Mouse (Mus musculus): ENCODE data around the gene Rims3. TPM values are rescaled to one million over a fixed set of nuclear protein-coding genes. Genes with fewer than 3 reads are reported as not detected.

Gene Rims3
- polyA plus RNA-seq, 1 experiment from 2014 or later = 0.35 TPM

DNA sequence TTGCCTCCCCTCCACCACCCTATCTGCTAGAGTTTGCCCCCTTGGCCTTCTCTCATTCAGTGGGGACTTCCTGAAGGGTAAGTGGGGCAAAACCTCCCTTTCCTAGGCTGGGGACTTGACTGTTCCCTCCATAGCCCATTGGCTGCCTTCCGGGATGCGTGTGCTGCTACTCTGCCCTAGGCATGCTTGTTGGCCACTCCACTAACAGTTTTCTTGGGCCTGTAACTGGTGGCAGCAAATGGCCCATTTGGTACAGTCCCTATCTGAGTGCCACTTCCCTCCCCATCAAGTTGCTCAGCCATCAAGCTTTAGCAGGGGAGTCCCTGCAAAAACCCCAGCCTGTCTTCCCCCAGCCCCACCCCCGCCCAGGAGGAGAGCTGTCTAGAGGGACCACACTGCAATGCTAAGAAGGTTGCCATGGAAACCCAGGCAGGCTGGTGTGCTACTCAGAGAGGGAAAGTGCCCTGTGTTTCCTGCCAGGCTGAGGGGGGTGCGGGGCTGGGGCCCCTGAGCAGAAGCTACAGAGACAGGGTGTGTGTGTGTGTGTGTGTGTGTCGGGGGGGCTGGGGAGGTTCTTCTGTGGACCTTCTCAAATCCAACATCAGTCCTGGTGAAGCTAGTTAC is 27.5 kb downstream of the Rims3 start:
- Histone ChIP-seq H3K9me3 (no peaks in the 10 kb centered on the region), H3K4me2 (no peak overlapping the region), H3K9ac (no peak overlapping the region), H3K27me3 (no peaks in the 10 kb centered on the region), H3K4me3 (no peak overlapping the region), H3K36me3 (no peaks in the 10 kb centered on the region), H3K4me1 (peaks cover 6% of the 10 kb centered on the region; the same call in 1 of the 2 replicates), H3K27ac (no peak overlapping the region)
- ATAC-seq (ENCODE audit: insufficient number of reproducible peaks, low FRiP score, low TSS enrichment, low read depth) = no peak
- WGBS = 39% methylated on average over 5 of the region's 5 CpGs

DNA sequence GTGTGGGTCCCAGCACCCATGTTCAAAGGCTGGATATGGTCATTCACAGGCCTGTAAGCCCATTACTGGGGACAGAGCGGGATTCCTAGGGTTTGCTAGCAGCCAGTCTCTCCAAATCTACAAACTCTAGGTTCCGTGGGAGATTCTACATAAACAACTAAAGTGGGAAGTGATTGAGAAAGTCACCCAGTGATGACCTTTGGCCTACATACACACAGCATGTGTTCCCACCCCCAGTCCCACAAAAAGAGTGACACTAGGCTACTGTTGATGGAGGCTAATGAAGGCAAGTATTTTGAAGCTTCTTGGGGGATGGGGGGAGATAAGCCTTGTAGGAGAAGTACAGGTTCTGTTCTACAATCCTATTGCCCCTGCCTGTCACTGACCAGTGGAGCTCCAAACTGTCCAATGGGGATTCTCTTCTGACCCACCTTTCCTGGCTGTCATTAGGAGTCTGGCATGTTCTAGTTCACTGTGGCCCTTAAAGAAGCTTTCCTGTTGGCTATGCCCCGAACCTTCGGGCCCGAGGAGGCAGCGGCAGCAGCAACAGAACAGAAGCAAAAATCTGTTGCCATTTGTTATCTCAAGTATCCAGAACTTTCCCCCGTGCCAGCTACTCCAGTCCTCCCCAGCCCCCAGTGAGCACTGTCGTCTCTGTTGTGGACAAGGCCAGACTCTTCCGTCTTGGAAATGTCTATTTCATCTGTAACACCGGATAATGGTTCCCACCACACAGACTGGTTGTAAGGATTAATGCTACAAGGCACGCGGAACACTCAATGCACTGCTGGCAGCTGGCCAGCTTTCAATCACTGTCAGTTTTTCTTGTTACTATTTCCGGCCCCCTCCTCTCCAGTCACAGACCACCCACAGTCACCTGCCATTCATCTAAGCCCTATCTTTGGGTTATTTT is 30.8 kb downstream of the Rims3 start:
- Histone ChIP-seq H3K4me1 (peaks cover 3% of the 10 kb centered on the region; the same call in 1 of the 2 replicates), H3K9ac (no peak overlapping the region), H3K4me3 (no peak overlapping the region), H3K27ac (no peak overlapping the region), H3K4me2 (no peak overlapping the region), H3K27me3 (no peaks in the 10 kb centered on the region), H3K9me3 (no peaks in the 10 kb centered on the region), H3K36me3 (no peaks in the 10 kb centered on the region)
- WGBS = 34% methylated on average over 13 of the region's 13 CpGs
- ATAC-seq (ENCODE audit: insufficient number of reproducible peaks, low FRiP score, low TSS enrichment, low read depth) = no peak

DNA sequence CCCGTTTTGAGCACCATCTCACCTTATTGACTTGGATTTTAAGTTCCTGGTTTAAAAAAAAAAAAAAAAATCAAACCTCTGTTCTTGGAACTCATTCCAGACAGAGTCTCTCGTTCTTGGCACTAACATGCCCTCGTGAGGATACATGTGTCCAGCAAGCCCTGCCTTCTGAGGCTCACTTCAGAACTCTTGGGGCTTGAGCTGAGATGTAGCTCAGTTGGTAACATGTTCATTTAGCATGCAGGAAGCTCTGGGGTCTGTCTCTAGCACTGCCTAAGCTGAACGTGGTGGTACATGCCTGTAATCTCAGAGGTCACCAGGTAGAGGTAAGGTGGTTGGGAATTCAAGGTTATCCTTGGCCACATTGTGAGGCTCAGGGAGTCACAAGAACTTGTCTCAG is 31.5 kb downstream of the Rims3 start:
- H3K4me3 ChIP-seq = no peak overlapping the region
- no peaks in the 10 kb centered on the region for H3K9me3 ChIP-seq
- no peaks in the 10 kb centered on the region for H3K27me3 ChIP-seq
- 24% methylated on average over 4 of the region's 4 CpGs for WGBS
- no peak overlapping the region for H3K9ac ChIP-seq
- H3K4me1 ChIP-seq = peaks cover 3% of the 10 kb centered on the region; the same call in 1 of the 2 replicates
- no peak overlapping the region for H3K4me2 ChIP-seq
- H3K27ac ChIP-seq = no peak overlapping the region
- no peaks in the 10 kb centered on the region for H3K36me3 ChIP-seq
- no peak for ATAC-seq (ENCODE audit: insufficient number of reproducible peaks, low FRiP score, low TSS enrichment, low read depth)

DNA sequence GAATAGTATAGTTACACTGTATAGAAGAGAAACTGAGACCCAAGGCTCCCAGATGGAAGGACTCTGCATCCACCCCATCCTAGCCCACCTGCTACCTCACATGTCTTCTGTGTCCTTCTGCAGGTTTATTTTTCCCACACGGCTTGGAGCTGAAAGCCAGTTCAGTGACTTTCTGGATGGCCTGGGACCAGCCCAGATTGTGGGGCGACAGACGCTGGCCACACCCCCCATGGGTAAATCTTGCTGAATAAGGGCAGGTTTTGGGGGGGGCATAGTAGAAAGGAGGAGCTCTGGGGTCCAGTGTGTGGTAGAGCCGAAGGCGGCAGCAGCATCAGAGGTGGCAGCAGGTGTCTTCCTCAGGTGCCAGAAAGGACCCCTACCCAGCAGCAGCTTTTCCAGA is 32.2 kb downstream of the Rims3 start:
- WGBS = 73% methylated on average over 5 of the region's 5 CpGs
- Histone ChIP-seq H3K27ac (no peak overlapping the region), H3K9me3 (no peaks in the 10 kb centered on the region), H3K36me3 (no peaks in the 10 kb centered on the region), H3K4me1 (peaks cover 3% of the 10 kb centered on the region; the same call in 1 of the 2 replicates), H3K9ac (no peak overlapping the region), H3K4me3 (no peak overlapping the region), H3K27me3 (no peaks in the 10 kb centered on the region), H3K4me2 (no peak overlapping the region)
- ATAC-seq (ENCODE audit: insufficient number of reproducible peaks, low FRiP score, low TSS enrichment, low read depth) = no peak

DNA sequence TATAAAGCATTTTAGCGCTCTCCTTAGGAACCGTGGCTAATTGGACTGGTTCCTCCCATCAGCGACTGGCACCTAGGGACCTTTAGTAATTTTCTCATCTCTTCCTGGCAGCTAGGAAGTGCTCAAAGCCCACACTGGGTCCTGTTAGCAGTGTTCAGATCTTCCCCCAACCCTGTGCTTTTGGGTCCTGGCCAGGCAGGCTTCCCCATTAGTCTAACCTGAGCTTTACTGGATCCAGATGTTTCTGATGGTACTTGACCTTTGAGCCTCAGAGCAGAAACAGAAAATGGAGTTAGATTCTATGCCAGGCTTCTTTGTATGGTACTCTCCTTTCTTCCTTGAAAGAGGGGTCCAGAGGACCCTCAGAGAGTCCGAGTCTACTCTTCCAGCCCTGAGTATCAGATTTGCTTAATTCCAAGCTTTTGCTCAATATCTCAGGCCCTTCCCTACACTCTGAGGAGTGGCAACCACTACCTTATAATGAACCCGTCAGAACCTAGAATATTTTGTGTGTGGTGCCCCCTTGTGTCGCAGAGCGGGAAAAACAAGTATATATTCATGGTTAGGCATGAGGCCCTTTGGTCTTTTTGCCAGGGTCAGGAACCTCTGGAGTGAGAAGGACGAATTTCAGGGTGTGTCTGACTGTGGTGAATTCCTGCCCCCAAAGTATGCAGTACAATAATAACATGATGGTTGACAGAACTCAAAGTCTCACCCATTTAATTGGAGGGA is 32.9 kb downstream of the Rims3 start:
- Histone ChIP-seq H3K9me3 (no peaks in the 10 kb centered on the region), H3K4me3 (no peak overlapping the region), H3K9ac (no peak overlapping the region), H3K27me3 (no peaks in the 10 kb centered on the region), H3K36me3 (no peaks in the 10 kb centered on the region), H3K4me2 (no peak overlapping the region), H3K4me1 (no peaks in the 10 kb centered on the region; the same call in 1 of the 2 replicates), H3K27ac (no peak overlapping the region)
- no peak for ATAC-seq (ENCODE audit: insufficient number of reproducible peaks, low FRiP score, low TSS enrichment, low read depth)
- 18% methylated on average over 8 of the region's 8 CpGs for WGBS

DNA sequence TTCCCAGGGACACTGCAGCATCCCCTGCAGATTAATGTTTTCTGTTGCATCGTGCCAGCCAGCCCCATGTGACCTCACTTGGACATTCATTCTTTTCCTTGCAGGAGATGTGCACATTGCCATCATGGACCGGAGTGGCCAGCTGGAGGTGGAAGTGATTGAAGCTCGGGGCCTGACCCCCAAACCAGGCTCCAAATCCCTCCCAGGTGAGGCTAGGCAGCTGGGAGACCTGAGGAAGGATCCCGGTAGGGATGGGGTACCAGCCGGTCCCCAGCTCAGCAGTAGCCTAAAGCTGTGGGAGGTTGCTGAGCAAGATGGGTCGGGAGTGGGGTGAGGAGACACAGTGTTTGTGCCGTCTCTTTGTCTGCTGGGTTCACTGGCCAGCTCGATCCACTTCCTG is 34.3 kb downstream of the Rims3 start:
- ATAC-seq (ENCODE audit: insufficient number of reproducible peaks, low FRiP score, low TSS enrichment, low read depth) = no peak
- Histone ChIP-seq H3K9me3 (no peaks in the 10 kb centered on the region), H3K27me3 (no peaks in the 10 kb centered on the region), H3K4me3 (no peak overlapping the region), H3K9ac (no peak overlapping the region), H3K4me2 (no peak overlapping the region), H3K36me3 (no peaks in the 10 kb centered on the region), H3K4me1 (no peaks in the 10 kb centered on the region; the same call in 1 of the 2 replicates), H3K27ac (no peak overlapping the region)
- WGBS = 62% methylated on average over 8 of the region's 8 CpGs

DNA sequence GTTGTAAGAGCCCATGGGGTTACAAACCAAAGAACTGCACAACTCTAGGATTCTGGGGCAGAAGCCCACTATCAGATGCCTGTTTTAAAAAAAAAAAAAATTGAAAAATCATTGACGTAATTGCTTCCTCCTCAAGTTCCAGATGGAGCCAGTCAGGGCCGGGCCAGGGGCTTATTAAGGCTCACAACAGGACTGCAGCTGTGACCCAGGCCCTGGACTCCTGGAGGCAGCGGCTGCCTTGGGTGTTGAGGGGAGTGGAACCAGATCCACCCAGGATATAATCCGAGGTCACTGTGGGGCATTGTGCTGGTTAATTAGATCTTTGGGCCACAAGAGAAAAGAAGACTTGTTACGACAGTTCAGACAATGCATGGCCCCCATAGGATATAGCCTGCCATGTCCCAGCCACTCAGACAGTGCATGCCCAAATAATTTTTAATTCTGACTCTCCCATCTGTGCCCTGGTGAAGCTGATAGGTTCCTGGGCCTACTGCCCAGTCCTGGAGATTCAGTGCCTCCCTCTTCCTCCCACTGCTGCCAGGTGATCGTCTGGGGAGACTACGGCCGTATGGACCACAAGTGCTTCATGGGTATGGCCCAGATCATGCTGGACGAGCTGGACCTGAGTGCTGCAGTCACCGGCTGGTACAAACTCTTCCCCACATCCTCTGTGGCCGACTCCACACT is 36.3 kb downstream of the Rims3 start:
- no peaks in the 10 kb centered on the region for H3K9me3 ChIP-seq
- no peak overlapping the region for H3K9ac ChIP-seq
- no peaks in the 10 kb centered on the region for H3K36me3 ChIP-seq
- no peaks in the 10 kb centered on the region; the same call in 1 of the 2 replicates for H3K4me1 ChIP-seq
- no peak overlapping the region for H3K4me2 ChIP-seq
- H3K27me3 ChIP-seq = no peaks in the 10 kb centered on the region
- H3K27ac ChIP-seq = no peak overlapping the region
- ATAC-seq (ENCODE audit: insufficient number of reproducible peaks, low FRiP score, low TSS enrichment, low read depth) = no peak
- WGBS = 49% methylated on average over 11 of the region's 11 CpGs
- no peak overlapping the region for H3K4me3 ChIP-seq

DNA sequence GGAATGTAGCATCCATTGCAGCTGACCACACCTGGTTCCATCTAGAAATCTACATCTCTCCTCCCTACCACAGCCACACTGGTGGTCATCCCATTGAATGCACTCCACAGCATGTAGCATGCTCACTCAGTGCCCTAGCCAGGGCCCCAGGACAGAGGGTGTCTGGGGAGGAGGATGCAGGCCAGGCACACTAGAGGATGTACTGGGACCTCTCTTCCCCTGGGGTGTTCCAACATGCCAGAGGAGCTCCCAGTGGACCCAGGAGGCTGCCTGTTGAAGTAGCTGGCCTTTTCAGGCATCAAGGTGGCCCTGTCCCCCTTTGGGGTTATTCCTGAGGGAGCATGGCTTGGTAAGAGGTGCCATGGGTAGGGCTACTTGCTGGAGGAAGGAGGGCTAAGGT is 37.3 kb downstream of the Rims3 start:
- no peaks in the 10 kb centered on the region for H3K9me3 ChIP-seq
- H3K27ac ChIP-seq = no peak overlapping the region
- H3K27me3 ChIP-seq = no peaks in the 10 kb centered on the region
- H3K4me2 ChIP-seq = no peak overlapping the region
- no peaks in the 10 kb centered on the region for H3K36me3 ChIP-seq
- H3K4me1 ChIP-seq = no peaks in the 10 kb centered on the region; the same call in 1 of the 2 replicates
- no peak overlapping the region for H3K4me3 ChIP-seq
- no peak for ATAC-seq (ENCODE audit: insufficient number of reproducible peaks, low FRiP score, low TSS enrichment, low read depth)
- H3K9ac ChIP-seq = no peak overlapping the region; the same call in 1 of the 2 replicates

DNA sequence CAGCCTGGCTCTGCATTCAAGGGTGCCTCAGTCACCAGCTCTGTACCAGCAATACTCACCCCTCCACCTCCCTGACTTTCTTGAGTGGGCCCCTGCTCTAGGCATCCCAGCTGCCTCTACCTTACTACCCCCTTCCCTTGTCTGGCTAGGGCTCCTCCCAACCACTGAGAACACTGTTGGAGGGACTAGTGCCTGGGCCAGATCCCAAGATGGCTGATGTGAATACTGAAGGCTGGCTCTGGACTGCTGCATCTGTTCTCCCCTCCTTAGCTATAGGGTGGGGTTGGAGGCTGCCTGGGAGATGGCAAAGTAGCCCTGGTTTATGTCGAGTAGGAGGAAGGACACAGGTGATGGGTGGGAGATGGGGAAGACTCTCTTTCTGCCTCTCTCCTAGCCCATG is 37.9 kb downstream of the Rims3 start:
- Histone ChIP-seq H3K4me2 (no peak overlapping the region), H3K27ac (no peak overlapping the region), H3K9ac (peak overlapping the region; percentile 17; the same call in 1 of the 2 replicates), H3K27me3 (no peaks in the 10 kb centered on the region), H3K4me3 (no peak overlapping the region), H3K36me3 (no peaks in the 10 kb centered on the region), H3K9me3 (no peaks in the 10 kb centered on the region), H3K4me1 (no peaks in the 10 kb centered on the region; the same call in 1 of the 2 replicates)
- 32% methylated on average over 1 of the region's 1 CpGs for whole genome bisulfite sequencing
- no peak for ATAC-seq (ENCODE audit: insufficient number of reproducible peaks, low FRiP score, low TSS enrichment, low read depth)

DNA sequence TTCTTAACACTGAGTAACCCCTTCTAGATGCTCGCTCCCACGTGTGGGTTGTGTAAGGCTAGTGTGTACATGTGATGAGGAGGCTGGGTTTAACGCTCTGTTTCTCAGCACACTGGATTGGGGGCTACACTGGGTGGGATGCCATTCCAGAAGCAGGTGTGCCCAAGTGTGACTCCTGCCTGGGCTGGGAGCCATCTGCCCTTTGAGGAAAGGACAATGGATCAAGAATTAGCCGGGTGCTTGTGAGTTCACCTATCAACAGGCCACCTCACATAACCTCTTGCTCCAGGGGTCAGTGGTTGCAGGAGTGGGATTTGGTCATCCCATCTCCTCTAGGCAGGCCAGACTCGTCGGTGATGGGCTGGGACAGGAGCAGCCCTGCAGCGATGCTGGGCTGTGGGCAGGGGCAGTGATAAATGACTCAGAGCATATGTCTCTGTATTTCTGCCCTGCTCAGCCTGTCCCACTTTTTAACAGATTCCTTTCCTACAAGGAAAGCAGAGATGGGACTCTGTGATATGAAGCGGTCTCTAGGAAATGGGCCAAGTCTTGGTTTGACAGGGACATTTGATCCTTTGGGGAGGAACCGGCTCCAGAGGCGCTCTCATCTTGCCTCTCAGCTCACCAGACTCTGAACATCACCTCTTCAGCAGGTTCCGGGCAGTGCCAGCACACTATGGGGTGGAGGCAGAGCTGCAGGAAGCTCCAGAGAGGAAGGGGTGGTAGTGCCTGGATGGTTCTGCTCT is 39.2 kb downstream of the Rims3 start:
- Histone ChIP-seq H3K4me1 (no peaks in the 10 kb centered on the region; the same call in 1 of the 2 replicates), H3K27ac (no peak overlapping the region), H3K4me3 (no peak overlapping the region), H3K36me3 (no peaks in the 10 kb centered on the region), H3K27me3 (no peaks in the 10 kb centered on the region), H3K9ac (no peak overlapping the region), H3K4me2 (no peak overlapping the region), H3K9me3 (no peaks in the 10 kb centered on the region)
- no peak for ATAC-seq (ENCODE audit: insufficient number of reproducible peaks, low FRiP score, low TSS enrichment, low read depth)
- 59% methylated on average over 11 of the region's 11 CpGs for WGBS

DNA sequence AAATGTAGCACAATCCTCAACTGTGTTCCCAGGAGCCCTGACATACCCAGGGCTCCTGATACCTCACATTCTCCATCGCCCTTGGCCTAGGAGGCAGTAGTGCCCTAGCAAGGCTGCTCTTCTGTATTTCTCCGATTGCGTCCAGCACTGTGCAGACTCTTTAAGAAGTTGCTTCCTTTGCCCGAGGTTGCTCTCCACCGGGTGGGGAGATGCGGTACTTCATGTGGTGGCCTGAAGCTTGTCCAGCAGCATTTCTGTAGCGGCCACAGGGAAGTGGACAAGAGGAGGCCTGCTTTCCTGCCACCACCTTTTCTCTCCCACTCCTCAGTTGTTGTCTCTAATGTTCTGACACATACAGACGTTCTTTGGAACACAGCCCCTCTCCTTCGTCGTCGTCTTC is 40.0 kb downstream of the Rims3 start:
- Histone ChIP-seq H3K27ac (no peak overlapping the region), H3K36me3 (no peaks in the 10 kb centered on the region), H3K4me3 (no peak overlapping the region), H3K4me2 (no peak overlapping the region), H3K27me3 (no peaks in the 10 kb centered on the region), H3K9ac (no peak overlapping the region), H3K9me3 (no peaks in the 10 kb centered on the region), H3K4me1 (no peaks in the 10 kb centered on the region; the same call in 1 of the 2 replicates)
- no peak for ATAC-seq (ENCODE audit: insufficient number of reproducible peaks, low FRiP score, low TSS enrichment, low read depth)
- 73% methylated on average over 11 of the region's 11 CpGs for WGBS
